ENCODE assay signal across 23 mouse cellular contexts in genomic region chr12:17241016-17241415, GRCm38 (mm10). TPM values are rescaled to one million over a fixed set of nuclear protein-coding genes. Genes with fewer than 3 reads are reported as not detected.
DNase-seq lines count a peak whose midpoint lies in the region; ATAC-seq and TF ChIP-seq lines count a peak whose summit lies in the region.
"Had no signal": no experiment of that assay in that cellular context is flagged by ENCODE, and none has a peak within 500 bp of the region (broad histone marks: within the 10 kb centered on the region; RNA-seq: fewer than 3 reads in every experiment).

No protein-coding gene starts in this region.

- peak overlapping the region; percentile 50 for H3K27ac ChIP-seq in gastrocnemius, adult 2 months
- peak overlapping the region; percentile 62; the same call in 1 of the 2 replicates for H3K27ac ChIP-seq in left cerebral cortex, adult 2 months
- H3K27ac ChIP-seq: embryonic facial prominence, embryonic 13.5 days; heart, adult 2 months; heart, embryonic 10.5 days; heart, embryonic 13.5 days; hindbrain, embryonic 12.5 days; hindbrain, embryonic 15.5 days had no signal

- no peak overlapping the region for H3K4me3 ChIP-seq in gastrocnemius, adult 2 months
- H3K4me3 ChIP-seq in left cerebral cortex, adult 2 months, result no peak overlapping the region
- H3K4me3 ChIP-seq: embryonic facial prominence, embryonic 13.5 days; heart, adult 2 months; heart, embryonic 10.5 days; heart, embryonic 13.5 days; hindbrain, embryonic 12.5 days; hindbrain, embryonic 15.5 days had no signal

- ATAC-seq in erythroid progenitor cell, adult 5-6 weeks (replicated peaks; ENCODE audit: low FRiP score, poor library complexity, severe bottlenecking), result no peak
- ATAC-seq: activated CD4-positive, CD25-positive, alpha-beta regulatory T cell, adult 4 months; forebrain, embryonic 14.5 days; forebrain, postnatal 0 days; intestine, postnatal 0 days had no signal

- intact Hi-C loops in gastrocnemius, adult 2 months (cut with DNase I), result loop anchor here (5.0 kb wide), 1 partner anchor 209 kb away; no protein-coding TSS in a partner anchor
- intact Hi-C loops in gastrocnemius, postnatal 36 days (cut with DNase I), result loop anchor here (5.0 kb wide), 1 partner anchor 209 kb away; no protein-coding TSS in a partner anchor
- intact Hi-C loops in left cerebral cortex, adult 2 months (cut with DNase I), result no loop called here
- intact Hi-C loops in left cerebral cortex, postnatal 4 days (cut with DNase I), result no loop called here

- no peak for TF ChIP-seq CTCF in gastrocnemius, adult 2 months (IDR thresholded peaks at IDR 0.05)
- TF ChIP-seq CTCF in left cerebral cortex, adult 2 months (IDR thresholded peaks at IDR 0.05), result no peak

- DNase-seq in gastrocnemius, adult 2 months, result peak; percentile 73
- no peak for DNase-seq in gastrocnemius, postnatal 36 days
- no peak for DNase-seq in left cerebral cortex, adult 2 months (ENCODE audit: extremely low spot score in 1 of 2, low spot score in 2 of 2)
- no peak for DNase-seq in left cerebral cortex, postnatal 4 days
- peak; percentile 18 for DNase-seq in adipocyte (ENCODE audit: low spot score)
- DNase-seq in skeletal muscle tissue, adult 2 months (ENCODE audit: low read depth, low spot score), result peak; percentile 62
- DNase-seq: adrenal gland, postnatal 10 days; adrenal gland, postnatal 36 days; cerebellum, adult 2 months; cerebellum, adult 9-11 months; cerebellum, postnatal 25 days; forebrain, postnatal 0 days; gastrocnemius, postnatal 10 days; heart, adult 2 months had no signal

RNA-seq across cellular contexts. Expression of gene Pdia6, which starts 25.3 kb away (rescaled TPM):
- 10 to 100 TPM; 40.1 to 49.5 TPM for total RNA-seq in gastrocnemius, adult 2 months (2021)
- 10 to 100 TPM; 40.6 to 45.2 TPM for total RNA-seq in gastrocnemius, postnatal 36 days (2021)
- total RNA-seq in left cerebral cortex, adult 2 months (2021), result 100 to 1,000 TPM; 137 to 144 TPM
- total RNA-seq in left cerebral cortex, postnatal 4 days (2021), result 100 to 1,000 TPM; 187 to 196 TPM
- total RNA-seq in erythroid progenitor cell, adult 5-6 weeks (2015; ENCODE audit: low replicate concordance), result 50.1 and 54.5 TPM in 2 replicates
- 51.6 and 57.5 TPM in 2 replicates for total RNA-seq in erythroid progenitor cell, adult 5-6 weeks (2017; ENCODE audit: low replicate concordance)

Comparison
In these comparisons a context has a peak if more than half of its experiments do, and no peak if none do; other contexts are left out.
1. DNase-seq: peak in gastrocnemius, adult 2 months (single experiment), adipocyte (single experiment) and skeletal muscle tissue, adult 2 months (single experiment); none in gastrocnemius, postnatal 36 days (0 of 2), left cerebral cortex, adult 2 months (0 of 2) and left cerebral cortex, postnatal 4 days (single experiment).
2. intact Hi-C loops: an anchor here in gastrocnemius, adult 2 months (5.0 kb wide) and gastrocnemius, postnatal 36 days (5.0 kb wide); none called in left cerebral cortex, adult 2 months and left cerebral cortex, postnatal 4 days.